Mouse (Mus musculus) fat pad, adult 2 months (tissue): ENCODE results near the gene Cd82.

Experiments used
- DNase-seq: peaks from one replicate; pipeline ENCODE4 v3.0.0-alpha.2; 2011; ENCODE audit warnings: low read depth, low spot score; ENCODE audit errors: extremely low read depth

The Cd82 gene

DNA sequence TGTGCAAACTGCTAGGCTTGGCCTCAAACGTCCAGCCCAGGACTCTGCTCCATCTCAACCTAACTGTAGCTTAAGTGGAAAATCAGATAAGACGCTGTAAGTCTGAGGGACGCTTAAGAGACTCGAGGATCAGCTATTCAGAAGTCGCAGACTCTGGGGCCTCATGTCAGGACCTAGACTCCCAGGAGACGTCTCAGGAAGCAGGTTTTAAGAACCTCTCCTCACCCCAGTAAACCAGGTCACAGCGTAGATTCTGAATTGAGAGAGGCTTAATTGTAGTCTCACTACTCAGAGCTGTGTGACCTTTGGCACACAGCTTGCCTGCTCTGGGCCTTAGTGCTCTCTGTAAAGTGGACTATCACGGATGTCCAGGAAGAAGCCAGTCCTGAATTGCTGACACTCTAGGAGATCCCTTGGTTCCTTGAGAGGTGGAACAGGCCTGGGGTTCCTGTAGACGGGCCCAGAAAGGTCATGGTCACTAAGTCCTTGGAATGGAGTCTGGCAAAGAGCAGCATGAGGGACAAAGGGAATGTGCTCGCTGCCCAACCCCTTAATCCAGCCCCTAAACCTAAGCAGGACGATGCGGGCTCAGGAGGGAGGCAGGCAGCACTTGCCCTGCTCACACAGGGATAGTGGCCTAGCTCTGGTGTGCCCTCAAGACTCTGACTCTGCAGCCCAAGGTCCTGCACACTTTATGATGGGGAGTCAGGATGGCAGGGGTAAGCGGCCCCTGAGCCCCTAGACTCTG lies 16.2 kb downstream of the Cd82 start:
- DNase-seq = no peak

DNA sequence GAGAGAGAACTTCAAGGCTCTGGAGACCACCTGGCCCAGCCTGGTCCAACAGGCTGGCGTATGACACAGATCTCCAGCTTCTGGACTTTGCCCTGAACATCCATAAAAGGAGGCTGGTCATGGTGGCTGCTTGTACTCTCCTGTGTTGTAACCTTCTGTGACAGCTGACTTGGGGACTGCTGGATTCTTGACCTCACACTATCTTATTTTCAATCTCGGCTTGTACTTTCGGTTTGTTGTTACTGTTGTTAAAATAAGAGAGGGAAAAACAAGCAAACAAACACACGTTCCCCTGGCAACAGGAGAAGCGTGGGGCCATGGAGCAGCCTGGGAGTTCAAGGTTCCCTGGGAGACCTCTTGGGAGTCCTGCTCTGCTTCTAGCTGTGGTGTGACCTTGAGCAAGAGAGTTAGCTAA lies 17.7 kb downstream of the Cd82 start:
- no peak for DNase-seq

DNA sequence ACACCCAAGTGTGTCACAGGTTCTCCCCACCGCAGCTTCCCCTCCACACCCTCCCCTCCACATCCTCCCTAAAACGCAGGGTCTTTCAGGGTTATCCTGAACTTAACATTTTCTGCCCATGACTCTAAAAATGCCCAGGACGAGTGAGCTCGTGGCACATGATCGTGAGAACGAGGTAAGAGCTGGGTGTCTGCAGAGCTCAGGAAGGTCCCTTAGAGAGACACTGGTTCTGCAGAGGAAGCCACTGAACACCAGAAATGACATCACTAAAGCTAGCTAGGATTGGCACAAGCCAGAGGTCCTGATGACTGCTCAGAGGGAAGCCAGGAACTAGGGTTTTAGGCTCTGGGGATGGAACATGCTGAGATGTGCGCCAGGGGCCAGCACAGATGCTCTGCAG lies 18.7 kb downstream of the Cd82 start:
- DNase-seq = no peak

DNA sequence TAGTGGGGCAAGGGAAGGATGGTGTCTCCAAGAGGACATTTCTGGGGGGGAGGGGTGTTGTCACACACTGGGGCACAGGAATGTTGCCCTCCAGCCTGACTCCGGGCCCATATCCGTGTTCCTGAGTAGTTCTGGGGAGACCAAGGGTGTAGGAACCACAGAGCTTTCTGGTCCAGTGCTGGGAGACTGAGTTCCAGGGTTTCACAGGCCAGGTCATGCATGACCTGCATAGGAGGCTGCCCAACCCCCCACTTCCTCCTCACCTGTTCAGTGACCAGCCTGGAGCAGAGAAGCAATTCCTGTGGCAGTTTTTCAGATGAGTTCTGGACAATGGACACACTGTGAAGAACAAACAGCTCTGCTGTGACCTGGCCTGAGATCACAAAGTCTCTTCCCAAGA lies 19.8 kb downstream of the Cd82 start:
- no peak for DNase-seq

DNA sequence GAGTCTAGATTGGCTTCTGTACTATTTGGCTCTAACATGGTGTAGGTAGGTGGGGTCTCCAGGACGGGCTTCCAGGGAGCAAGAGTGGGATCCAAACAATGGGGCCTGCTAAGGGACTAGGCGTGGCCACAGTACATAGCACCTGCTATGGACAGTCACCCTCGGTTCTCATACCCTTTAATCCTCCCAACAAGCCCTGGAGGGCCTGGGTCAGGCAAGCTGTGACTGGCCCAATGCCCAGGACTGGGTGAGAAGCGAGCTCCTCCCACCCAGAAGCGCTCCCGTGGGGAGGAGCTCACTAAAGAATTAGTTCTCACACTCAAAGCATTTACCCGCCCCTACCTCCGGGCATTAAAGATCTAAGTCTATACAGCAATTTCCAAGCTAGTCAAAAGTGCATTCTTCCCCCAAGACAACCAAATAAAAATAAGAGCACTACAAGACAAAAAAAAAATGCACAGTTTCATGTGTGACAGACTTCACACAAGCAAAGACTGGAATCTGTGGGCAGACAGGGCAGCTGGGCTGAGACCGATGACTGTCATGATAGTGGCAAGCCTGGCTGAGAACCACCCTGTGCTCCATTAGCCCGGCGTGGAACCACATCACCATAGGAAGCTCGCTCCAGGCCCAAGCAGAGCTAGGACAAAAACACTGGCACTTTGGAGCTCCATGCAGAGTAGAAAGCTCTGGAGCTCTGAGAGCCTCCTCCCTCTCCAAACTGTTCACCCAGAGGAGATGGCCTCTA lies 23.0 kb downstream of the Cd82 start:
- DNase-seq = no peak

DNA sequence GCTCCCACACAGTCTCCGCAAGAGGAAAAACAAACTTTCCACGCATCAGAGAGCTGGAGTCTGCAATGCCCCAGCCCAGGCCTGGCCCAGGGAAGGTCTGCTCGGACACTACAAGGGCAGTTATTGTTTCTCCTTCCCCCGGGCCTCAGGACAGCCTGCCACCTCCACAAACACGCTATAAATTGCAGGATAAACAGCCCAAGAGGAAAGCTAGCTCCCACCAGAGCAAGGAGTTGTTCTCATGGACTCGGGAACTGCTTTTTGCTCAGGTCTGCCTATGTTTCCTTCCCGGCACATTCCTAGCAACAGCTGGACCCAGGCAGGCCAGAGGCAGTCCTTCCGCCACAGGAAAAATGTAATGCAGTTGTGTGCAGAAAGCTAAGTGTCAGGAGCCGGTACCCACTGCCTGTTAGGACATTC lies 23.6 kb downstream of the Cd82 start:
- DNase-seq = no peak

DNA sequence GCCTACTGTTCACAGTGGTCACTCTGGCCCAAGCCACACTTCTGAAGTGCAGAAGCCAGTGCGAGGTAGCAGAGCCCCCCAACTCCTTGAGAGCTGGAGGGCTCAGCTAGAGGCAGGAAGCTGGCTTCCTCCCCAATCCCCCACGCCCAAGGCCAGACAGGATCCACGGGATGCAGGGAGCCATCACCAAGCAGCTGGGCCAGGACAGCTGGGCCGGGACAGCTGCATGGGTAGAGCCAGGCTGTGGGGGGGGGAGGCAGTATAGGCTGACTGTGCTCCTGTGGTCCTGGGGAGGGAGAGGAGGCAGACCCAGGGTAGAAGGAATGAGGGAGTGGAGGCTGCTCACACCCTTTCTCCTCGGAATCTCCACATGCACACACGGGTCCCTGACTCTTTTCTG lies 24.6 kb downstream of the Cd82 start:
- DNase-seq = no peak

DNA sequence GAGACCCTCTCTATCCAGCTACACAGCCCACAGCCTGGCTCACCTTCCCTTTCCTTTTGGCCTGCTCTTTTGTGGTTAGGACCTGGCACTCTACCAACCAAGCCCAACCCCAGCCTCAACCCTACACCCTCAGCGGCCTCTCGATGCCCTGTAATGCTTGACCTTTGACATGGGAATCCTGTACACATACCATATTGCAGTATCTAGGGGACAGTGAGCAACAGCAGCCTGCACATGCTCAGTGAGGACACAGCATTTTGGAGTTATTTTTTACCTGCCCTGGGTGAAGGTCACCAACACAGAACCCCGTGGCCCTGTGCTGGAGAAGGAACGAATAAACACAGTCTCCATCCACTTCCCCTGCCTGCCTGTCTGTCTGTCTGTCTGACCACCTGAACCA lies 27.4 kb downstream of the Cd82 start:
- no peak for DNase-seq

DNA sequence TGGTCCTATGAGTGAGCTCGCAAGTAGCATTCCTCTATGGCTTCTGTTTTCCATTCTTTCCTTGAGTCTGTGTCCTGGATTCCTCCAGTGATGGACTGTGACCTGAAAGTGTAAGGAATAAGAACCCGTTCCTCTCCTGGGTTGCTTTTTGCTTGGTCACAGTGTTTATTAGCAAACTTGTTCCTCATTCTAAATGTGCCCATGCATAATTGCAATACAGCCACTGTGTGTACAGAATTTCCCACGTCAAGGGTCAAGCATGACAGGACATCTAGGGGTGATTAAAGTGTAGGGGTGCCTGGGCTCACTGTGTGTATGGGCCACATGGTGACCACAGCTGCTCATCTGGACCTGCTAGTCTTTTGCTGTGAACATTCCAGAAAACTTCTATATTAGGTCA lies 28.0 kb downstream of the Cd82 start:
- DNase-seq = no peak

DNA sequence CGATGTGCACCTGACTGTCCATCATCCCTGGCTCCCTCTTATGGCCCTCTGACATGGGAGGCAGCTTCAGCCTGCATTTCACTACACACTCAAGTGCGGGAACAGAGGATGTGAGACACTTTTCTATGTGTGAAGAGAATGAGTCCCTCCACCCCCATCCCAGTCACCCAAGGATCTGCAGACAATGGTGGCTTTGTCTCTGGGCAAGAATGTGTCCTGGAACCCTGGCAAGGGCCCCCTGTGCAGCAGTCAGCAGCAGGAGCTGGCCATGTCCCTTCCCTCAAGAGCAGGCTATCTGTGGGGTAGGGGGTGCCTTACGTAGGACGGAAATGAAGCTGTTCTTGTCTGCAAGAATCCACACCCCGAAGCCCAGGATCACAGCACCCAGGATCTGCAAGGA lies 29.4 kb downstream of the Cd82 start:
- DNase-seq = no peak

DNA sequence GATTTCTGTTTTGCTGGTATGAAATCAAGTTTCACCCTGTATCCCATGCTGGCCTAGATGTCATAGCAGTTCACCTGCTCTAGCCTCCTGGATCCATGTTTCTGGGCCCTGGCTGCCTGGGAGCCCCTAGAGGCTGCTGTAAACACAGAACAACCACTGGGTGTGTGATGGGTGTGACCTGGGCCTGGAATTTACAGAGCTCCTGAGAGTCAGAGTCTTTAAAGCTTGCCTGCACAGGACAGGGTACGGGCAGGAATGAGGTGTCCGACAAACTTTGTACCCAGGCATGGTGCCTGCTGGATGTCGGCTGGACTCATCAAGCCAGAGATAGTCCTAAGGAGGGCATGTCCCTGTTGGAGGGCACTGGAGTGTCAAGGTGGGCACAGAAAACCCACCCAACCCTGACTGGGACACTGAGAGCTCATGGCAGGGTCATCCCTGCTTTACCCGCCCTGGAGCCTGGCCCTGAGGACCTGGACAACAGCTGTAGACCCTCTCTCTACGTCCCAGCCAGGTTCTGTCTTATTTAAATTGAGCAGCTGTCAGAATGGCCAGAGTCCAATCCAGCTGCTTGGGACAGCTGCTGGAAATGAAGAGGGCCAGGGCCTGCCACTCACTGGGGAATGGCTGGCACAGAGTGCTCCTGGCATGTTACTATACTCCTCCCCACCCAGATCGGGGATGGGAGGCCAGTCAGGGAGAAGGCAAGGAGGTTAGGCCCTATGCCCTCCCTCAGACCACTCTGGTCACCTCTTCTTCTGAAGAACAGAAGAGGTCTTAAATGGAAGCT lies 30.1 kb downstream of the Cd82 start:
- no peak for DNase-seq

DNA sequence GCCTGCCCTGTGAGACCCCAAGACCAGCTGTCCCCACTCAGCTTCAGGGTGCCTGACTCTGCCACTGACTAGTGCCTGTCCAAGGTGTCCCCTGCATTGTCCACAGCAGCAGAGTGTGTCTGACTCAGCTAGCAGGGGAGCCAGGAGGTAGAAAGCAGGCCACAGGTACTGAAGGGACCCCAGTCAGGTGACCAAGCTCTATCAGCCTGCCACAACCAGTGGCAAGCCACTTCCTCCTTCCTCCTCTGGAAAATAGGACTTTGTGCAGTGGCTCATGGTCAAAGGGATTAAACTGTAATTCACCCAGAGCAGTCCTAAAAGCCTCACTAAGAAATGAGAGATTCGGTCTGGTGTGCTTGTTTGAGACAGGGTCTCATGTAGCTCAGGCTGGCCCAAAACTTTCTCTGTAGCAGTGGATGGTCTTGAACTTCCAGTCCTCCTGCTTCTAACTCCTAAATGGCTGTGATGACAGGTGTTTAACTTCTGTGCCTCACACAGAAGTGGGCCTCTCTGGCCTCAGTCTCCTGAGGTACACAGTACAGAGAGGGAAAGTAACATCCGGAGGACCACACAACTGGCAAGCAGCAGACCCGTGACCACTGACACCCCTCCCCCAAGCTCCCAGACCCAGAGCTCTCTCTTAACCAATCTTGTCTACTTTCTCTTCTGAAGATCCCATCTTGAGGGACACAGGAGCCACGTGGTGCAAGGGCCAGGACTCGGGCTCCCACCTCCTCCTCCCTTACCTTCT lies 31.2 kb downstream of the Cd82 start:
- DNase-seq = no peak

DNA sequence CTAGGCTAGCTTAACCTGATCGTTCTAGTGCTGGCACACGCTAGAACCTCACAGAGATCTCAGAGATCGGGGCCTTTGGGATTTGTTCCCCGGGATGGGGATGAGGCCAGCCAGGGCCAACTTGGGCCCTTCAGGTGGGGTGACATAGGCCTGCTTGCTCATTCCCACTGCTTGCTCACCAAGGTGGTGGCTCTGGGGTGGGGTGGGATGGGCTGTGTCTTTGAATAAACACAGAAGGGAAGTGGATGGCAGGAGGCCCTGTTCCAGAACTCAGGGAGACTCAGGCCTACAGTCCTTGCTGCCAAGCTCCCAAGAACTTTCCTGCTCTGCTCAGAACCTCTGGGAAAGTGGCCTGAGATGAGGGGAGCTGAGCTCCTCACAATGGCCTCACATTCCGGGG lies 31.9 kb downstream of the Cd82 start:
- DNase-seq = no peak

DNA sequence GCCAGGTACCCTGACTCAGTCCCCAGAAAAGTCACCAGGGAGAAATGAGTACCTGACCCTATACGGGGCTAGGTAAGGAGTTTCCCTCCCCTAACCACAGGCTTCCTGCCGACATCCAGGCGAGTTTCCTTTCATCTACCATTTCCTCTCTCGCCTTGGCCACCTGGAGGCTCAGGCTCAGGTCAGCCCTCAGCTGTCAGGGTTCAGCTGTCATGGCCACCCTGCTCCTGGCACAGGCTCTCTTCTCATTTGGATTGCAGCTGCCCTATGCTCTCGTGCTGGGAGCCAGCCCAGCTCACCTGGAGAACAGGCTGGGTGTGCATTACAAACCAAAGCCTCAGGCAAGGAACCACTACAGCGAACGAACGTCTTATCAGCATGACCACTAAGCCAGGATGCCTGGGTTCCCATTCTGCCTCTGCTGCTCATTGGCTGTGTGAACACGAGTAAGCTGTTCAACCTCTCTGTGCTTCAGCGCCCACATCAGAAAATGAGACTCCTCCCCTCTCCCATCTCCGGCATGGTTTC lies 34.9 kb downstream of the Cd82 start:
- no peak for DNase-seq

DNA sequence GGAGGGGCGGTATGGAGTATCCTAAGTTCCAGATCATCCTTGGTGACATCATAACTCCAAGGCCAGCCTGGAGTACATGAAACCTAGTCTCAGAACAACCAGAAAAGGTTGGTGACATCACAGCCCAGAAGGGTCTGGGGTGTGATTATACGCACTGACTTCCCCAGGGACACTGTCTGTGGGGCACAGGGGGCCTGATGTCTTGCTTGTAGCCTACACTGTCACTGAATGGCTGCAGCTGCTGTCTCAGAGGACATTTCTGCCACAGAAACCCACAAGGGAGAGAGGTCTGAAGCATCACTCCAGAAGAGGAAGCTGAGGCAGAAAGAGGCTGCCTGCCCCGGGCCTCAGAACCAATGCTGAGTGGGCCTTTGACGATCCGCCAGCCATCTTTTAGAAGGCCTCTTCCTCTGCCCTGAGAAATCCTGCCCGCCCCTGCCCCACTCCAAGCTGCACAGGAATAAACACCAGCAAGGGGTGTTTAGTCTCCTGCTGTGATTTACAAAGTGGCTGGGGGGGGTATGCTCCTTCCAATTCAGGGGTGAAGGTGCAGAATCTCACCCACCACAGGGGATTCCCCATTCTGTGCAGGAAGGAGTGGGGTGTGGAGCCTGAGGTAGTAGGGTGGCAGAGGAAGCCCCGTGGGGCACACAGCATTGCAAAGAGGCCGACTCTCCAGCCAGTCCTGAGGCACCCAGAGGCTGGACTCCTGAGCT lies 35.8 kb downstream of the Cd82 start:
- DNase-seq = no peak

DNA sequence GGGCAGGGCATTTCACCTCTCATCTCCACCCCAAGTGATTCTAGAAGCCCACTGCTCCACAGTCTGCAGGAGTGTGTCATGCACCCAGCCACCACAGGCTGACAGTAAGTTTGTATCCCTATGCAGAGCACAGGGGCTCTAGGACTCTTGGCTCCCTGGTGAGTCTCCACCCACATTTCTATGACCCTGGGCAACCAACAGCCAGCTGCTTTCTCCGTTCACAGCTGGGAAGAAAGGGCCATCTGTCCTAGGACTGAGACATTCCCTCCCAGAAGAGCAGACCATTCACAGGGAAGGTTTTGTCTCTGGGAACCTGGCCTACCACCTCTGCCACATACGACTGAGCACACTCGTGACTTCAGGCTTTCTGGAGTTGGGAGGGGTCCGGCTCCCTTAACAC lies 37.1 kb downstream of the Cd82 start:
- DNase-seq = no peak

DNA sequence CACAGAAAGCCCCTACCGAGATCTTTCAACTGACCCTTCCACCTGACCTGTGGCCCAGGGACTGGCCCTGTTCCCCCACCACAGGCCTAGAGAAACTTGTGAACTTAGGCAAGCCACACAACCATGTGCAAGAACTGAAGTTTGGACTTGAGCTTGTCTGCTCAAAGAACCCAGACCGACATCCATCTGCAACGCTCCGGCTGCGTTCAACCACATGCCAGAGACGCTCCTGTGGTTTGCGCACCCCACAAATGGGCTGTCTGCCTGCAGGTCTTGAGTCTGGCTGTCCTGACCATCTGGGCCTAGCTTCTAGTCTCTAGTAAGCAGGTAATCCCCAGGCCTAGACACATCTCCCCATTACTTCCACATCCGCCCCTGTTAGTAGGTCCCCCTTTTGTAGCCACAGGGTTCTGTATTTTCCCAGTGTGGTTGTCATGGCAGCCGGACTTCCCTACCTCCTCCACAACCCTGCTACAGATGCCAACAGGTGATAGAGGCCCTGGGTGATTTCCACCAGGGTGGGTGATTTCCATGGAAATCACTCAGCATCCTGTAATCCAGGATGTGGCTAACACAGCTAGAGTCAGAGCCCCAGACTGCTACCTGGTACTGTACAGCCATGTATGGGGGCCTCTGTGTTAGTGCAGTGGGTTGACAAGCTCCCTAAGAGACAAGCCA lies 38.5 kb downstream of the Cd82 start:
- no peak for DNase-seq

DNA sequence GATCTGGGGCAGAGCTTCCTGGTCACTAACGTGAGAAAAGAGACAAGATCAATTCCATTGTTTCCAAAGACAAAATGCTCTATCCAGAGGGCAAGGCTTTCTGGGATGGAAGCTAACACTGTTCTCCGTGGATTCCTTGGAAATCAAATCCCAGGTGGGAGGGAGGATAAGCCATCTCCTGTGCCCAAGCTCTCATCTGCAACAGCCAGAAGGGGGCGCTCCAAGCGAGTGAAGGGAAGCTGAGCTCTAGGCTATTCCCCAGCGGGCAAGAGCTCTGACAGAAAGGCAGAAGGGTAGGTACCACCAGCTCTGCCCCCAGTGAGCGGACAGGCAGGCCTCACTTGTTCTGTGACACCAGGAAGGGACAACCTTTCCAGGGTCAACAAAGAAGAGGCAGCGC lies 41.6 kb downstream of the Cd82 start:
- no peak for DNase-seq

DNA sequence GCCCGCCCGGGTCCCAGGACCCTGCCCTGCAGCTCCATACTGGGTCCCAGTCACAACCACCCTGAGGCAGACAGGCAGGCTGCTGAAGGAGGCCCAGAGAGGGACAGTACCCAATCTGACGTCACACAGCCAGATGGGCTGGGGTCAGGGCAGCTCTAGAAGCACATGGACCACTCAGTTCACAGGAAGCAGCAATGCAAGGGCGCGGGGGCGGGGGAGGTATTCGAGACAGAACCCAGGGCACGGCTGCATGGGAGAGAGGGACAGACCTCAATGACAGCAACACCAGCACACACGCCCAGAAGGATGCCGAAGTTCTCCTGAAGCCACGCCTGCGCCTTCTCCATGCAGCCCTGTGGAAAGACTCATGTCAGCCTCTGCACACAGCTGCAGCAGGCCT lies 43.0 kb downstream of the Cd82 start:
- DNase-seq = no peak

DNA sequence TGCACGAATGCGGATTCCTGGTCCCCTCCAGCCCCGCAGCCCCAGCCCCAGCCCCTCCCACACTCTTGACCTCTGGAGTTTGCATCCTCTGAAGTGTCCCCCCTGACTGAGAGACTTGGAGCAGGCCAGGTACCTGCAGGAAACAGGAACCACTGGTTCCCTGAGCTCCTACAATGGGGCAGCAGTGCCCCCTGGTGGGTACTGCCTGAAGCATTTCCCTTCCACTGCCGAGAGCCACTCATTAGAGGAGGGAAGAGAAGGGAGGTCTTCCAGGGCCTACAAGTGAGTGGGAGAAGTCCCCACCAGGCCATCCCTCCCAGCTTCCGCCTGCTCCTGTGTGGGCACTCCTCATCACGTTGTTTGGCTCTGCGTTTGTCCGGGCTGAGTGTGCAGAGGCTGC lies 44.5 kb downstream of the Cd82 start:
- DNase-seq = no peak
